29 mouse cellular contexts compared by ENCODE assay signal in the genomic region with DNA sequence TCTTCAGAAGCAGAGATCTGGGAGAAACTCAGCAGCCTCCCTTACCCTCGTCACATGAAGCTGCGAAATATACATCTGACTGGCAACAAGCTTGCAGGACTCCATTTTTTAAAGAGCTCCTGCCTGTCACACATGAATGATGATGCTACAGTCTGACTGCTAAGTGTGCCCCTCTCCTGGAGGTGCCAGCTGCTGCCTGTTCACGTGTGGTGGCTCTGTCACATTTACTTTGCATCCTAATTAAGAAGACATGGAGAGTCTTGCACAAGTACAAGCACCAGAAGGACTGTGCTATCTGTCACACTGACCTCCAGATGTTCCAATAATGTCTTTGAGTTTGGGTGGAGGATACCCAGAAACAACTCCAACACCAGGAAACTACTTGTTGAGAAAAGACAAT.
DNase-seq lines count a peak whose midpoint lies in the region; ATAC-seq and TF ChIP-seq lines count a peak whose summit lies in the region.
"Had no signal": no experiment of that assay in that cellular context is flagged by ENCODE, and none has a peak within 500 bp of the region (broad histone marks: within the 10 kb centered on the region; RNA-seq: fewer than 3 reads in every experiment).

No protein-coding gene starts in this region.

- no peak overlapping the region for H3K4me3 ChIP-seq in hindbrain, embryonic 11.5 days (ENCODE audit: low read depth, low read length)
- no peak overlapping the region for H3K4me3 ChIP-seq in hindbrain, embryonic 10.5 days
- no peak overlapping the region for H3K4me3 ChIP-seq in CH12.LX (replicated peaks in 1 of 3; ENCODE audit: low read depth in 2 of 3, low read length in 2 of 3, poor library complexity in 1 of 3)
- H3K4me3 ChIP-seq in hindbrain, embryonic 14.5 days (replicated peaks; ENCODE audit: low read length): no peak overlapping the region
- H3K4me3 ChIP-seq in midbrain, postnatal 0 days (ENCODE audit: low read depth, low read length): no peak overlapping the region
- H3K4me3 ChIP-seq: embryonic facial prominence, embryonic 13.5 days; erythroblast, embryonic 14.5 days; gastrocnemius, adult 2 months; heart, adult 2 months; heart, embryonic 12.5 days; intestine, embryonic 15.5 days; layer of hippocampus, adult 2 months; left cerebral cortex, adult 2 months; limb, embryonic 12.5 days; liver, embryonic 15.5 days had no signal

- no peaks in the 10 kb centered on the region for H3K79me2 ChIP-seq in CH12.LX (replicated peaks; ENCODE audit: control insufficient read depth, extremely low read depth, insufficient read depth, poor library complexity, severe bottlenecking)

- TF ChIP-seq CTCF in CH12.LX (conservative IDR thresholded peaks at IDR 0.05 in 1 of 2, IDR thresholded peaks at IDR 0.05 in 1 of 2; ENCODE audit: low read depth in 2 of 2, low read length in 2 of 2): no peak
- TF ChIP-seq CTCF in midbrain, postnatal 0 days (IDR thresholded peaks at IDR 0.05): no peak

- WGBS in hindbrain, embryonic 11.5 days: 61% methylated on average over 3 of the region's 3 CpGs
- WGBS in hindbrain, embryonic 10.5 days: 62% methylated on average over 3 of the region's 3 CpGs
- 38% methylated on average over 3 of the region's 3 CpGs for WGBS in hindbrain, embryonic 14.5 days
- 49% methylated on average over 3 of the region's 3 CpGs for WGBS in midbrain, postnatal 0 days

- H3K36me3 ChIP-seq in hindbrain, embryonic 11.5 days (ENCODE audit: control insufficient read depth, insufficient read depth, low read length): no peaks in the 10 kb centered on the region
- H3K36me3 ChIP-seq in hindbrain, embryonic 10.5 days: no peaks in the 10 kb centered on the region
- no peaks in the 10 kb centered on the region for H3K36me3 ChIP-seq in CH12.LX (replicated peaks in 1 of 2; ENCODE audit: control insufficient read depth in 1 of 2, insufficient read depth in 1 of 2, low read length in 1 of 2)
- H3K36me3 ChIP-seq in hindbrain, embryonic 14.5 days (replicated peaks; ENCODE audit: control insufficient read depth, insufficient read depth): no peaks in the 10 kb centered on the region
- H3K36me3 ChIP-seq in midbrain, postnatal 0 days (ENCODE audit: insufficient read depth, low read length): no peaks in the 10 kb centered on the region
- H3K36me3 ChIP-seq: embryonic facial prominence, embryonic 13.5 days; heart, embryonic 12.5 days; intestine, embryonic 15.5 days; limb, embryonic 12.5 days; liver, embryonic 15.5 days had no signal

- in situ Hi-C loops in CH12.LX (cut with MboI; ENCODE audit: low pct_ligation_motif_present, low pct_unique_long_range_greater_than_20kb, low sequenced_read_pairs): no loop called here

- no peak overlapping the region for H3K9ac ChIP-seq in hindbrain, embryonic 11.5 days (ENCODE audit: low read depth, low read length)
- H3K9ac ChIP-seq in CH12.LX (ENCODE audit: insufficient read depth, low read depth): no peak overlapping the region
- H3K9ac ChIP-seq in hindbrain, embryonic 14.5 days: no peak overlapping the region
- no peak overlapping the region for H3K9ac ChIP-seq in midbrain, postnatal 0 days (replicated peaks; ENCODE audit: low read length, poor library complexity, severe bottlenecking)
- H3K9ac ChIP-seq: embryonic facial prominence, embryonic 13.5 days; heart, embryonic 12.5 days; intestine, embryonic 15.5 days; limb, embryonic 12.5 days; liver, embryonic 15.5 days; lung, embryonic 14.5 days had no signal

- no peak overlapping the region for H3K4me2 ChIP-seq in hindbrain, embryonic 11.5 days (replicated peaks; ENCODE audit: low read depth, low read length)
- no peak overlapping the region for H3K4me2 ChIP-seq in CH12.LX (ENCODE audit: insufficient read depth, low read depth, poor library complexity, severe bottlenecking)
- no peak overlapping the region for H3K4me2 ChIP-seq in hindbrain, embryonic 14.5 days (replicated peaks)
- no peak overlapping the region for H3K4me2 ChIP-seq in midbrain, postnatal 0 days (ENCODE audit: low read depth, low read length, poor library complexity, severe bottlenecking)
- H3K4me2 ChIP-seq: embryonic facial prominence, embryonic 13.5 days; heart, embryonic 12.5 days; intestine, embryonic 15.5 days; limb, embryonic 12.5 days; liver, embryonic 15.5 days; lung, embryonic 14.5 days had no signal

- no peak for TF ChIP-seq POLR2A in CH12.LX (IDR thresholded peaks at IDR 0.05; ENCODE audit: low read depth, low read length)

- DNase-seq in hindbrain, embryonic 11.5 days (ENCODE audit: low spot score): no peak
- DNase-seq in hindbrain, embryonic 10.5 days (ENCODE audit: low spot score): no peak
- no peak for DNase-seq in CH12.LX (ENCODE audit: extremely low read depth)
- DNase-seq in hindbrain, embryonic 14.5 days (ENCODE audit: low spot score): peak; percentile 27
- DNase-seq in midbrain, postnatal 0 days (ENCODE audit: low spot score): peak; percentile 37
- DNase-seq in embryo, embryonic 11 days: no peak
- DNase-seq: adrenal gland, postnatal 25 days; cerebellum, adult 2 months; cerebellum, postnatal 14 days; gastrocnemius, adult 2 months; heart, adult 2 months; kidney, adult 2 months; kidney, postnatal 36 days; lung, embryonic 14.5 days; lung, postnatal 14 days; right cerebral cortex, adult 18-20 months; spleen, adult 18-20 months; thymus, adult 2 months; thymus, postnatal 36 days had no signal

- H3K27me3 ChIP-seq in hindbrain, embryonic 11.5 days (ENCODE audit: control insufficient read depth, insufficient read depth, low read length): no peaks in the 10 kb centered on the region
- no peaks in the 10 kb centered on the region for H3K27me3 ChIP-seq in hindbrain, embryonic 10.5 days (ENCODE audit: insufficient read depth, poor library complexity, severe bottlenecking)
- H3K27me3 ChIP-seq in CH12.LX (replicated peaks): no peaks in the 10 kb centered on the region
- H3K27me3 ChIP-seq in hindbrain, embryonic 14.5 days (ENCODE audit: control insufficient read depth, insufficient read depth, low read length): no peaks in the 10 kb centered on the region
- no peaks in the 10 kb centered on the region for H3K27me3 ChIP-seq in midbrain, postnatal 0 days (ENCODE audit: insufficient read depth, low read length)
- H3K27me3 ChIP-seq: embryonic facial prominence, embryonic 13.5 days; heart, embryonic 12.5 days; intestine, embryonic 15.5 days; limb, embryonic 12.5 days; liver, embryonic 15.5 days had no signal

- H3K4me1 ChIP-seq in hindbrain, embryonic 11.5 days (replicated peaks; ENCODE audit: control insufficient read depth, insufficient read depth, low read length): no peaks in the 10 kb centered on the region
- H3K4me1 ChIP-seq in hindbrain, embryonic 10.5 days (replicated peaks): peaks cover 7% of the 10 kb centered on the region; the same call in 1 of the 2 replicates
- H3K4me1 ChIP-seq in CH12.LX (ENCODE audit: control insufficient read depth in 1 of 2, insufficient read depth in 2 of 2): peaks cover 0 to 6% of the 10 kb centered on the region in 2 experiments; a peak in 2 of 4 replicates
- H3K4me1 ChIP-seq in hindbrain, embryonic 14.5 days (replicated peaks; ENCODE audit: control insufficient read depth, insufficient read depth, low read length): no peaks in the 10 kb centered on the region
- H3K4me1 ChIP-seq in midbrain, postnatal 0 days (ENCODE audit: insufficient read depth, low read length): no peaks in the 10 kb centered on the region
- H3K4me1 ChIP-seq: embryonic facial prominence, embryonic 13.5 days; heart, embryonic 12.5 days; intestine, embryonic 15.5 days; limb, embryonic 12.5 days; liver, embryonic 15.5 days had no signal

- no peak overlapping the region for H3K27ac ChIP-seq in hindbrain, embryonic 11.5 days (ENCODE audit: low read depth, low read length)
- H3K27ac ChIP-seq in hindbrain, embryonic 10.5 days: no peak overlapping the region
- H3K27ac ChIP-seq in CH12.LX (ENCODE audit: insufficient read depth, low read depth): no peak overlapping the region
- no peak overlapping the region for H3K27ac ChIP-seq in hindbrain, embryonic 14.5 days
- no peak overlapping the region for H3K27ac ChIP-seq in midbrain, postnatal 0 days (ENCODE audit: low read depth, low read length)
- H3K27ac ChIP-seq: embryonic facial prominence, embryonic 13.5 days; gastrocnemius, adult 2 months; heart, adult 2 months; intestine, embryonic 15.5 days; layer of hippocampus, adult 2 months; left cerebral cortex, adult 2 months; limb, embryonic 12.5 days; liver, embryonic 15.5 days had no signal

- ATAC-seq in hindbrain, embryonic 11.5 days (ENCODE audit: low FRiP score): peak; percentile 34; the same call in 1 of the 2 replicates
- ATAC-seq in hindbrain, embryonic 14.5 days (ENCODE audit: low FRiP score): peak; percentile 37; the same call in 1 of the 2 replicates
- no peak for ATAC-seq in midbrain, postnatal 0 days (ENCODE audit: low FRiP score)
- no peak for ATAC-seq in megakaryocyte-erythroid progenitor cell, adult 5-6 weeks (replicated peaks; ENCODE audit: low FRiP score, low TSS enrichment, poor library complexity, severe bottlenecking)
- ATAC-seq: forebrain, embryonic 16.5 days; intestine, embryonic 15.5 days had no signal

- TF ChIP-seq EP300 in CH12.LX (IDR thresholded peaks at IDR 0.05; ENCODE audit: low read length): no peak

- dilution Hi-C loops in CH12.LX (cut with MboI; ENCODE audit: extremely low pct_ligation_motif_present, extremely low pct_unique_long_range_greater_than_20kb, low sequenced_read_pairs): no loop called here

- no peaks in the 10 kb centered on the region for H3K9me3 ChIP-seq in hindbrain, embryonic 11.5 days (ENCODE audit: control insufficient read depth, low read length)
- H3K9me3 ChIP-seq in hindbrain, embryonic 10.5 days: no peaks in the 10 kb centered on the region
- H3K9me3 ChIP-seq in CH12.LX (replicated peaks; ENCODE audit: low read length): no peaks in the 10 kb centered on the region
- no peaks in the 10 kb centered on the region for H3K9me3 ChIP-seq in hindbrain, embryonic 14.5 days (ENCODE audit: control insufficient read depth, low read length)
- H3K9me3 ChIP-seq in midbrain, postnatal 0 days (ENCODE audit: low read length): no peaks in the 10 kb centered on the region
- H3K9me3 ChIP-seq: embryonic facial prominence, embryonic 13.5 days; heart, embryonic 12.5 days; intestine, embryonic 15.5 days; limb, embryonic 12.5 days; liver, embryonic 15.5 days had no signal

- no peak for TF ChIP-seq RAD21 in CH12.LX (IDR thresholded peaks at IDR 0.05; ENCODE audit: low read depth, low read length)

TF ChIP-seq in CH12.LX, 34 proteins besides CTCF, POLR2A, EP300 and RAD21:
- TF ChIP-seq NRF1 (IDR thresholded peaks at IDR 0.05; ENCODE audit: low read depth, low read length) (no peak), BHLHE40 (IDR thresholded peaks at IDR 0.05; ENCODE audit: low read depth, low read length) (0 out of 2 replicates have a peak, but pooled peaks have one; percentile 7)
TF ChIP-seq in CH12.LX: peak in this region for 1.

Comparison
In these comparisons a context has a peak if more than half of its experiments do, and no peak if none do; other contexts are left out.
1. DNase-seq: peak in hindbrain, embryonic 14.5 days (single experiment) and midbrain, postnatal 0 days (single experiment); none in hindbrain, embryonic 11.5 days (single experiment), hindbrain, embryonic 10.5 days (single experiment), CH12.LX (single experiment) and embryo, embryonic 11 days (single experiment).
2. ATAC-seq: peak in hindbrain, embryonic 11.5 days (single experiment) and hindbrain, embryonic 14.5 days (single experiment); none in midbrain, postnatal 0 days (single experiment) and megakaryocyte-erythroid progenitor cell, adult 5-6 weeks (single experiment).